Mouse (Mus musculus): Measurements from ENCODE around the gene Glod5.

- TF ChIP-seq TAL1 (IDR thresholded peaks at IDR 0.05; ENCODE audit: low read length) (no peak), GATA1 (IDR thresholded peaks at IDR 0.05; ENCODE audit: low read length) (no peak)
Measured at GRCm38 (mm10) chrX:7966161-7966560, 52.1 kb downstream of the Glod5 start.

Measured in erythroblast, embryonic 14.5 days (primary cell).